Mouse (Mus musculus) left cerebral cortex, adult 8-10 months (tissue): ENCODE measurements around the gene Gm45785. TPM values are rescaled to one million over a fixed set of nuclear protein-coding genes. Genes with fewer than 3 reads are reported as not detected.
"Not testable (repeated sequence)": the region's sequence is repeated elsewhere in the genome, so short reads cannot be mapped to it uniquely, and the experiment has no call there.

Source experiments
- DNase-seq, 2 experiments: peaks; one replicate each; pipeline ENCODE4 v3.0.0; 2022; ENCODE audit warnings: low spot score in 2 of 2
- total RNA-seq, 4 experiments: library from RNA; stranded (reverse); gene quantifications; 2 replicates each; pipeline ENCODE4 v1.2.4; 2022

Gm45785 gene
- 1 to 10 TPM; 1.0 to 2.9 (median 2.5) TPM for total RNA-seq

DNA sequence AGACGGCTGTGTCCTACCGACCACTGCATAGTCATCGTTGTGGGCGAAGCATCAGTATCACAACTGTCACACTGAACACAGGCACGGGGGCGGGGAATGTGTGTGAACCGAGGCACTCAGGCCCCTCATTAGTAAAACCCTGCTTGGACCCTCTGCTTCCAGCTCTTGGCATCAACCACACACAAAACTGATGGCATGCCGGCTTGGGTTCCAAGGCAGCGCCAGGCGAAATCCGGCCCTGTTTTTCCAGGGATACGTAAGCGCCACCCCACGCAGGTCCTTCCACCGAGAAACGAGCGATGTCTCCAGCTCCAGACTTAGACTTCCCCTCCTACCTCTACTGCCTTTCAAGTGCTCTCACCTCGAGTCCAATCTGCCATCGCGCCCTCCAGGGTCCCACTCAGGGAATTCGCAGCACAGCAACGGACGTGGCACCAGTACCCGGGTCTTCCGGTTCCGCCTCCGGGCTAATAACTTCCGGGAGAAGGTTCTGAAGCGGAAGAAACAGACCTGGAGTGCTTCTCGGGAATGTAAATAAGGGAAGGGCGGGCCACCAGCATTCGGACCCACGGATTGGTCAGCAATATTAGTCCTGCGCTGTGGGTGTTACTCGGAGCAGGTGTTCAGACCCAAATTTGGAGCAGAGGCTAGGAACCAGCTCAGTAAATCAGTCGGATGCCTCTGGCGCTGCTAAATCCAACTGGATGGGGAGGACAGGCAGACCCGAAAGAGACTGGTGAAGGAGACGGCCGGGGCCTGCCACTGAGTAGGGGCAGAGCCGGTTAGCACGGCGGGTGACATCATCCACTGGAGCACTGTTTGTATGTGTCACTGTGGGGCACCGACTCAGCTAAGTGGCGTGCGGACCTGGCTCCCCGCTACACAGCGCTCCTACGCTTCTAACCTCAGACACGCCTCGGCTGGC lies at the start of gene Gm45785:
Gene Gm45785 (minus strand): TSS at position 472 of the 925 bp plus-strand sequence.
- DNase-seq = peak; percentile 69 to 87

DNA sequence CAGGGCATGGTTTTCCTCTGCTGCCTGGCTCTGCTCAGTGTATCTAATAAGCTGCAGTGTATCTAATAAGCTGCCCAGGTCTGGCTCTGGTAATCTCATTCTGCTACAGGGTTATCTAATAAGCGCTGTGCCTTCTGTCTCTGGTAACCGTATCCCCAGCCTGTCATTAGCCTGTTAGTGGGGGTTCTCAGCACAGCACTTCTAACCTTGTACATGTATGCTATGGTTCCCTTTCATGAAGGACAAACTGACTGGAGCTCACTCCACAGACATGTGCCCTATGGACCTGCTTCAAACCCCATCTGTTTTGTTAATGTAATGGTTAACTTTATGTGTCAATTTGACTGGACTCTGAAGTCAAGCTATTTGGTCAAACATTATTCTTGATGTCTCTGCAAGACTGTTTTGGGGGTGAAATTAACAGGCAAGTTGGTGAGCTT lies 49.5 kb upstream of the Gm45785 start:
- DNase-seq = no peak

- peak in 1 of 2 experiments; percentile 81 for DNase-seq
Observed at GRCm38 (mm10) chr7:140903212-140903611, 47.1 kb upstream of the Gm45785 start.

GRCm38 (mm10) chr7:140902036-140902875 lies 46.1 kb upstream of the Gm45785 start:
- no peak for DNase-seq

- DNase-seq = no peak
Observed at GRCm38 (mm10) chr7:140900220-140900619, 44.1 kb upstream of the Gm45785 start, which contains the start of gene Cox8b. TSS of gene Cox8b (minus strand) at chr7:140900446.

GRCm38 (mm10) chr7:140899121-140899520 lies 43.0 kb upstream of the Gm45785 start:
- DNase-seq = no peak

- DNase-seq = no peak
Observed at GRCm38 (mm10) chr7:140897863-140898262, 41.7 kb upstream of the Gm45785 start.

DNA sequence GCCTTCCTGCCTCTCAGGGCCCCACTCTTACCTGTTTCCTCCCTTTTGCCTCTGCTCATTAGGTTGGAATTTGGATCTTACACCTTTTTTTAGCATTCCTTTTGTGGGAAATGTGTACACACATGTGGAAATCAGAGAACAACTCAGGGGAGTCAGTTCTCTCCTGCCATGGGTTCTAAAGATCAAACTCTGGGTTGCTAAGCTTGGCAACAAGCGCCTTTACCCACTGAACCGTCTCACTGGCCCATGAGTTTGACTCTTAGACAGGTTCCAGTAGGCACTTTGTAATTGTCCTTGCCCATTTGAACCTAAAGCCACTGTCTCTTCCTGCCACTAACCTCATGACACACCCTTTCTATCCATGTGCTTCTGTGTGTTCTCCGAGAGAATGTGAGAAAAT lies 38.5 kb upstream of the Gm45785 start:
- no peak for DNase-seq

DNA sequence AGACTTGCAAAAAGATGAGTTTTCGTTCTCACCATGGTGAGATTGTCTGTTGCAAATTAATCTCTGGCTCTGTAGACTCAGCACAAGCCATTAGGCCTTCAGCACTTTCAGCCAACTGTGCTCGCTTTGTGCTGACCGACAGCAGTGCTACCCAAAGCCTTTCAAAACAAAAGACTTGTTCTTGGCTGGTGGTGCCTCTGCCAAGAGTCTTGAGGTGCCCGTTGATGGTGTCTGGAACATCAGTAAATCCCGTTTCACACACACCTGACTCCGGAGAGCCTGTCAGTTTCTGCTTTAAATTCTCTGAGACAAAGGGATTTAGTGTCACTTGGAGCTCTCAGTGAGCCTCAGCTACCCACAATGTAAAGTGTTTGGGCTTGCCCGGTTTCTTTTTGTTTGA lies 37.9 kb upstream of the Gm45785 start:
- DNase-seq = no peak

DNA sequence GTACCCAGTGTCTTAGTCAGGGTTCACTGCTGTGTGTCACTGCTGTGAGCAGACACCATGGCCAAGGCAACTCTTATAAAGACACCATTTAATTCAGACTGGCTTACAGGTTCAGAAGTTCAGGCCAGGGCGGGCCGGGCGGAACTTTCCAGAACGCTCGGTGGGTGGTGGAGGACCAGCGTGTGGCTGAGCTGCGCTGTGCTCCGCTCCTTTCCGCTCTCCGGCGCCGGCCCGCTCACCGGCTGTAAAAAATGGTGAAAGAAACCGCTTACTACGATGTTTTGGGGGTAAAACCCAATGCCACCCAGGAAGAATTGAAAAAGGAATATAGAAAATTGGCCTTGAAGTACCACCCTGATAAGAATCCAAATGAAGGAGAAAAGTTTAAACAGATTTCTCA lies 34.5 kb upstream of the Gm45785 start:
- not testable (repeated sequence) for DNase-seq

- DNase-seq = no peak
Observed at GRCm38 (mm10) chr7:140882469-140882803, 26.3 kb upstream of the Gm45785 start.

DNA sequence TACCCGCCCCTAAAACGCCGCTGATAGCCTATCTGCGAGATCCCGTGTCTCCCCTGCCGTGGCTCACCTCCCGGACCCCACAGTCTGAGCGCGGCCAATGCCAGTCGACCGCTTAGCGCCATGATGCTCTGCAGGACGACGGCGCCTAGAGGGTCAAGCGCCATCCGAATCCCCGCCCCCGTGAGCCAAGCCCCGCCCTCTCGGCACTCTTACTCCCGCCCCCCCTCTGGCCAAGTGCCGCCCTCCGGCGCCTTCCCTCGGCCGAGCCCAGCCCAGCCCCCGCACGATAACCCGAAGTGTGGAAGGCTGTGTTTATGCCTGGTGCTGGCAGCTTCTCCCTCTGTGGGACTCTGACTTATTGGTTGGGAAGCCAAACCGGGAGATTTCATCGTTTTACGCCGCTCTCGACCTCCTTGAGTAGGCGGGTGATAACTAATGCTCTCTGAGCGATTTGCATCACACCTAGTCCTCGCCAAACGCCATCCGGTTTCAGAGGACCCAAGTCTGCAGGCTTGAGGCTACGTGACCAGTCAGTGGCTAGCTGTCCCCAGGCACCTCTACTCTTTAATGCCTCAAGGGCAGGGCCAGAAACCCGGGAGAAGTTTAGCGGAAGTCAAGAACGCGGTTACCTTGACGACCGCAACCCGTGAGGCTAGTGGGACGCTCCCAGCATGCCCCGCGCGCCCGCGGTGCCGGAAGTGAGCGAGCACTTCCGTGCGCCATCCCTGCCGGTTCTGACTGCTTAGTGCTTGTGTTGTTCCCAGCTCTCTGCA lies 25.8 kb upstream of the Gm45785 start, which contains the start of the genes Psmd13 and Sirt3:
Gene Psmd13 (plus strand): TSS at position 273 of the 773 bp plus-strand sequence.
Gene Sirt3 (minus strand): TSS at position 614 of the 773 bp plus-strand sequence.
- peak; percentile 89 to 92 for DNase-seq

- no peak for DNase-seq
Observed at GRCm38 (mm10) chr7:140880865-140881515, 24.9 kb upstream of the Gm45785 start.

- no peak for DNase-seq
Observed at GRCm38 (mm10) chr7:140880419-140880818, 24.3 kb upstream of the Gm45785 start.

DNA sequence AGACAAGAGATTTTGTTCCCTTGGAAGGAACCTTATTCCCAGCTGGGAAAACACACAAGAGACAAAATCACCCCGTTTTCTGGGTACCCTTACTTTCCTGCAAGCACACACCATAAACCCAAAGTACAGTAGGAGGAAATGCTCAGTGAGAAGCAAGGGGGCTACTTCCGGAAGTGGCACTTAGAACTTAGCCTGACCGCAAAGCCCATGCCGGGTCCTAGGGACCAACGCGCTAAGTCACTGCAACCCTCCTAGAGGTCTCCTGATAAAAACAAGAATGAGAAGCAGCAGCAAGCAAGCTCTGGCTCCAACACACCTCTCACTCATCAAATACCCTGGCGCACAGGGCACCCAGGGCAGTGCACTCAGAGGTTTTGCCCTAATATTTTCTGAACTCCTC lies 23.2 kb upstream of the Gm45785 start:
- no peak for DNase-seq

- DNase-seq = no peak
Observed at GRCm38 (mm10) chr7:140877364-140877763, 21.2 kb upstream of the Gm45785 start.

DNA sequence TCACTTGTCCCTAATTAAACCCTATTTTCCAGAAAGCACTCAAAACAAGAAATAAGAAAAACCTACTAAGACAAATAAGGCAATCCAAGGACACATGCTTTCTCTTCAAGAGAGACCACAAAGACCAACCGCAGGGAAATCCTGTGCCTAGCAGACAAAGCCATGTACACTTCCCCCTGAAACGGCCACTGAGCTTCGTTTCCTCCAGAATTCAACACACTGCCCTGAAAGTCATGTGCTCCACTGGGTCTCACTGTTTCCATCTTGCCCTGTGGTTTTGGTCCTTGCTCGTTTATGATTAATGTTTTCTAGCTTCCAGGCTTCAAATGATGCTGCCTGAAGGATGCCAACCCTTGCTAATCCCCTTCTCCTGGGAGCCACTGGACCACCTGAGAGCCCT lies 18.1 kb upstream of the Gm45785 start:
- no peak for DNase-seq

DNA sequence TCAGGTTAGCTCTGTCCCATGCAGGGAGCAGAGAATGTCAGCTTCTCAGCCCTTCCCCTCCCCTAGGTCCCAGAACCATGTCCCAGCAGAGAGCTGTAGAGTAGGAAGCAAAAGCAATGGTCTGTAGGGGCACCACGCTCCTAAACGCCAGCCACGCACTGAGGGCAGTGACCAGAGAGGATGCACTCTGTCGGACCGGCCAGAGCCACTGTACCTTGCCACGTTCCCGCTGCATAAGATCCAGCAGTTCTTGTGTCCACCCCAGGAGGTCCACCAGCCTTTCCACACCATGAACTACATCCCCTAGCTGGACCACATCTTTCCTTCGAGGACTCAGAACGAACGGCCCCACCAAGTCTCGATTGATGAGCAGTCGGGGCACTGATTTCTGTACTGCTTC lies 8.6 kb upstream of the Gm45785 start:
- no peak for DNase-seq

DNA sequence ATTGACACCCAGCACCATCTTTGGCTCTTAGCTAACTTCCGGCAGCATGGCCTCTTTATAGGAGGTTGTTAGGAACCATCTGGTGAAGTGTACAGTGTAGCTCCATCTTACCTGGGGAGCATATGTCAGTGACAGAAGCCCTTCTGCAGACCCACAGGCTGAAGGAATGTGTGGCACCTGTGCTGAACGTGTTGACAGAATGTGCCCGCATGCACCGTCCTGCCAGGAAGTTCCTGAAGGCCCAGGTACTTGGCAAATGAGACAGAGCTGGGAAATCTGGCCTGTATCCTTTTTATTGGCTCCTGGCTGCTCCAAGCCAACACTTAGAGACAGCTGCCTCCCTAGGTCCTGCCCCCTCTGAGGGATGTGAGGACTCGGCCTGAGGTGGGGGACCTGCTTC lies 4.6 kb upstream of the Gm45785 start:
- no peak for DNase-seq

GRCm38 (mm10) chr7:140859997-140860396 lies 3.9 kb upstream of the Gm45785 start:
- no peak for DNase-seq

DNA sequence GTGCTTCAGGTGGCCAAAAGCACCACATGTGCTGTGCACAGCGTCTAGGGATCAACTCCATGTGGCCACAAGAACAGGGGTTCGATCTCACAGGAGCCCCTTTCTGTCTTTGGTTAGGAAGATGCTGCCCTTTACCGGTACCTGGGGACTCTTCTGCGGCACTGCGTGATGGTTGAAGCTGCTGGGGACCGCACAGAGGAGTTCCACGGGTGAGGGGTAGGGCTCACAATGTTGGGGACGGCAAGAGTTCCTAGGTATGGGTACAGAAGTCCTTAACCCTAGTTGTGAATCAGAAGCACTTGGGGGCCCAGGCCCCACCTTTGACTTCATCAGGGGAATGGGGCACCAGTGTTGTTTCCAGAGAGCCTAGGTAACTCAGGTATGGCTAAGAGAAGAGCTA lies 2.6 kb upstream of the Gm45785 start:
- no peak for DNase-seq
